Mouse (Mus musculus) spleen, postnatal 14 days (tissue): ENCODE data around the gene Tnip2.

Experiments
- DNase-seq, 2 experiments: peaks; one replicate each; pipeline ENCODE4 v3.0.0; 2021 to 2022; ENCODE audit warnings: low spot score in 2 of 2

Gene Tnip2

DNA sequence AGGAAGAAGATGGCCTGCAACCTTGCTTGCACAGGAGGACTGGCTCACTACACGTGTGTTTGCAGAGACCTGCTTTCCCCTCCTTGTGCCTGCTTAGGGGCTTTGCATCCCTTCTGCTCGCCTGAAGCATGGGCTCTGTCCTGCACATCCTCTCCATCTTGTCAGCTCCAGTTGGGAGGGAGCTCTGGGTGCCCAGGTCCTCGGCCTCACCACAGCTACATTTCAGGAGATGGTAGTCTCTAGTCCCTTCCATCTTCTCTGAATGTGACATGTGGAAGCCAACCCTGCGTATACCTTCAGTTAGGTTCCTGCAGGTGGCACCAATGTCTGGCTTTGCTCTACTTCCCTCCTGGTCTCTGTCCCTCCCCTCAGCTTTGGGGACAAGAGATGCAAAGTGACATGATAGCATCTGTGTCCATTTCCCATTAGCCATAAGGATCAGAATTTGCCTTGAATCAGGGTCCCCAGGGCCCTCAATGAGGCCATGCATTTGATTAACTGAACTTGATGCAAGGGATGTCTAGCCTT is 10.2 kb upstream of the Tnip2 start:
- DNase-seq = no peak

DNA sequence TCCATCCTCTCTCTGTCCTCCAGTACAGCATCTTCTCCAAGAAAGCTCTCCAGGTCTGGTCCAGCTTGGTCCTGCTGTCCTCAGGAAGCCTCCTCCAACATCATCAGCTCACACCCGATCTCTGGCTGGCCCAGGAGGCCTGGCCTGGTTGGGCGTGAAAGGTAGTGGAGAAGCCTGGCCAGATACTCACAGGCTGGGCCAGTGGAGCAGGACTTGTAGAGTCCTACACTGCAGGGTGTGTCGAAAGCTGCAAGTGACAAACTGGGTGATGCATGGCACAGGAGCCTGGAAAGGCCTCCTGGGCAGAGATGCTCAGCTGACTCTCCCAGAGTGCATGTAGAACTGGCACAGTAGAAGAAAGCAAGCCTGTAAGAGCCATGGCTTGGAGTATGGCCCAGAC is 7.5 kb upstream of the Tnip2 start:
- no peak for DNase-seq

DNA sequence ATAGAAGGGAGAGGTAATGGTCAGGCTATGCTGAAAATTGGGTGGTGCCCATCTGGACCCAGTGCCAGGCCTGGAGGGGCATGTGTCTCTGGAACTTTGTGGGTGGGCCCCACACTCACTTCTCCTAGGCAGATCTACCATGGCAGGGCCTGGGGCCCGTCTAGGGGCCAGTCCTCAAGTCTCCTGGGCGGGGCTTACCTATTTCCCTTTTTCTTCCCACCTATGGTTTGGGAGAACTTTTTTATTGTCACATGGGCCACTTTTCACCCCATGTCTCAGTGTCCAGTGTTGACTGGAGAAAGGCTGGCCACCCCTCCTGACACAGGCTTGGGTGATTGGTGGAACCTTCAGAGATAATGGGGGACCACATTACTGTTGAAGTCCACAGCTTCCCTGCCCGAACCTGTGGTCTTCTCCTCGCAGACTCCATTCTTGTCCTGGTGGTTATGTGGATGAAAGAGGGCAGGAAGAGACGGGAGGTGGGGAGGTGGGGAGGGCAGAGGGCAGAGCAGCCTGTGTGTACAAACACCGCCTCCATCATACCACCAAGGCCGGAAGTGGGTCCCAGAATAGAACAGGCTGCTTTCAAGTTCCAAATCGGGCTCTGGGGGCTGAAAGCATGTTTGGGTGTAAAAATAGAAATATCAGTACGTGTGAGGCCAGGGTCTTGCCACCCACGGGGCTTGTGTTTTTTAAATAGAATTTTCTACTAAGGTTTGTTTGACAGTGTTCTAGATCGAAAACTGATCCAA is 6.8 kb upstream of the Tnip2 start:
- DNase-seq = no peak

DNA sequence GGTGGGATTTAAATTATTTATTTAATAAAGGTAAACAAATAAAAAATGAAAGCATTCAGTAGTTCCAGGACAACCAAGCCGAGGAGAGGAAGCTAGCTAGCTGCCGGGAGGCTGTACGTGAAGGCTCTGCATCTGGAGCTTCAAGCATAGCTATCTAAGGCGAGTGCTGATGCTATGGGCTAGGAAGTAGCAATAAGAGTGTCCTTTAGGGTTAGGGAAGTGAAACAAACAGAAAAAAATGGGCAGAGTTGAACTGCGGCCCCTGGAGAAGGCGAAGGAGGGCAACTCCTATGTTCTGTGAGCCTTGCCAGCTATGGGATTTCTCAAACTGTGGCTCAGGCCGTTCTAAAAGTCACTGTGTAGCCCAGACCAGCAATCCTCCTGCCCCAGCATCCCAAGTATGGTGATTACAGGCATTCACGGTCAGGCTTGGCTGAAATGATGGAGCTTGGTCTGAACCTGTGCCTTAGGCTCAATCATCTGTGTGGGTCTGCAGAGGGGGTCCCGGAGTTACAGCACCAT is 5.7 kb upstream of the Tnip2 start:
- no peak for DNase-seq

DNA sequence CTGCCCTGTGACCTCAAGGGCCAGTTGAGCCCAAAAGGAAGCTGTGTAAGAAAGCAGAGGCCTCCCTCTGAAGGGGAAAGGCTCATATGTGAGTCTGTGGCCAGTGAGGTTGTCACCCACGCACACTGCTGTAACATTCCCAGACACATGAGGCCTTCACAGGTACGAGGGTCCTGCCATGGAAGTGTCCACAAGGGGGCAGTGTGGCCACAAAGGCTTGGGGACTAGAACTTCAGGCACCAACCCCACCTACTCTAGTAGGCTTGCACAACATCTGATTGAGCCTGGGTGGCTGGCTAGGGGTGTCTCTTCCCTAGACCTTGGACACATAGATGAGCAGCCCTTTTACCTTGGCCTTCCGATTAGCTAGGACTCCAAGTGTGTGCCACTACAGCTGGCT is 4.1 kb upstream of the Tnip2 start:
- peak; percentile 75 to 86 for DNase-seq

DNA sequence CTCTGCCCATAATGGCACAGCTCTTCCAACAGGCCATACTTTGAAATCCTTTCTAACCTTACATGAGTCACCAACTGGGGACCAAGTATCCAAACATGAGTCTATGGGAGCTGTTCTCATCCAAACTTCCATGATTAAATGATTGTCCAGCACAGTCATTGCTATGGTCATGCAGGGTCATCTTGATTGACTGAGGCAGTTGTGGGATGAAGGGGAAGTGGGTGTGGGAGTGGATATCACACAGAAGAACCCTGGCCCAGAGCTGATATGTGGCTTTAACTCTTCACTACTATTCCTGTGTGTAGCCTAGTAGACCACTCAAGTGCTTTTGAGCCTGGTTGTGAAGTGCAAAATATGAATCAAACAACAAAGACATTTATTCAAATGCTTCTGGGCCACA is 1.3 kb upstream of the Tnip2 start:
- no peak for DNase-seq

DNA sequence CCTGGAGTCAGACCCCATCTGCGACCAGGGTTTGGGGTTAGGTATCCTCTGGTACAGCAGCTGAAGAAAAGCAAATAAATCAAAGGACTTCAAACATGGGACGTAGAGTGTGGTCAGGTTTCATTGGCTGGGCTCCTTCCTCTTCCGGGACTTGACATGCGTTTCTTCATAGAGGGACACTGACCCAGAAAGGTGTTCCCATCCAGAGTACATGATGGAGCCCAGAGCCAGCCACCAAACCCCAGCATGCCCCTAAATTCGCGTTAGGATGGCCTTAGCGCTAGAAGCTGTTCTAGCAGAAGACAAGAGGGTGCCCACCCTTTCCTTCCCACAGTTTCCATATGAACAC is 401 bp upstream of the Tnip2 start:
- no peak for DNase-seq

DNA sequence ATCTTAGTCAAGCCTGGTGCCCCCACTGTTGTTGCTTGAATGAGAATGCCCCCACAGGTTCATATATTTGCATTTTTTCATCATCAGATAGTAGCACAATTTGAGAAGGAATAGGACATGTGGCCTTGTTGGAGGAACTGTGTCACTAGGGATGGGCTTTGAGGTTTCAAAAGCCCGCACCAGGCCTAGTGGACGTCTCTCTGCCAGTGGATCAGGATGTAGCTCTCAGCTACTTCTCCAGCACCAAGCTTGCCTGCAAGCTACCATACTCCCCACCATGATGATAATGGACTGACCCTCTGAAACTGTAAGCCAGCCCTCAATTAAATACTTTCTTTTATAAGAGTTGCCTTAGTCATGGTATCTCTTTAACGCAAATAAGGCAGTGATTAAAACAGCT is 1.3 kb downstream of the Tnip2 start:
- DNase-seq = no peak

DNA sequence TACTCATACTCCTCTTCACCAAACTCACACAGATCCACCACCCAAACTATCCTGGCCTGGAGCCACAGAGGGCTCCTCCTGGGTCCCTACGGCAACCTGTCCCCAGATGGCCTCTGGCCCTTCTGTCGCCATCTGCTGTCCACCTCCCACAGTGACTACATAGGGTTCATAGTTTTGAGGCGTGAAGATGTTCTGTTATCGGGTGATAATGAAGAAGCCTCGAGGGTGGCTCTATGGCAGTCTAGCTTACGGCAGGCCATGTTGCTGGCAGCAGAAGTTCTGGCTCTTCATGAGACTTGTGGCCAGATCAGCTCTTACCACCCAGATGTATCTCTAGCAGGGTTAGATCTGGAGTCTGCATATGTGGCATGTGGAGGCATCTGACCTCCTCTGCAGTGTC is 11.0 kb downstream of the Tnip2 start:
- no peak for DNase-seq

DNA sequence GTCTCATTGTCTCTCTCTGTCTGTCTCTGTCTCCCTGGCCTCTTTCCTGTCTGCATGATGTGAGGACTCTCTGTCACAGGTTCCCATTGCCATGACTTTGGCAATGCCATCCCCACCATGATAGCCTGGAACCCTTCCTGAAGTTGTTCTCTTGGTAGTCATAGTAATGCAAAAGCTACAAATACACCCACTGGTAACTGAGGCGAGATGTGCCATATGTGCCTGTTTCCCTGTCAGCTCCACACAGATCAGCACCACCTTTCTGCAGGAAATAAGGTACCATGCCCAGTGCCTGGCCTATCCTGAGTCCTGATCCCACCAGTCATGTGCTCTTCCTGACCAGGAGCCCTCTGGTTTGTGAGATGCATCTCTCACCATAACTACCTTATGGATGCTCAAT is 11.4 kb downstream of the Tnip2 start:
- DNase-seq = no peak

DNA sequence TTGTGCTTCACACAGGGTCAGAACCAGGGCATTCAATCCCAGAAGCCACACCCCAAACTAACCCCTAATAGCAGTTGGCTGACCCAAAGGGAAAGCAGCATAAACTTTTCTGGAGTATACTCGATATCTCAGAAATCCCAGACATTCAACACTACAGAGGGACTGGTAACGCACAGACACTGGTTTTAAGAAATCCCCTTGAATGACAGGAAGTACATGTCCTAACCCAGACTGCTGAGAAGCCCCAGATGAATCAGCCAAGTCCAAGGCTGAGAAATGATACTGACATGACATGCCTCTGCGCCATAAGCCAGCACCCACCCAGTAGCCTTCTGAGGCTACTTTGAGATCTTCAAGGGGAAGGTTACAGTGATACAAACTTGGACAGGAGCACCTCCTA is 12.2 kb downstream of the Tnip2 start:
- DNase-seq = no peak

DNA sequence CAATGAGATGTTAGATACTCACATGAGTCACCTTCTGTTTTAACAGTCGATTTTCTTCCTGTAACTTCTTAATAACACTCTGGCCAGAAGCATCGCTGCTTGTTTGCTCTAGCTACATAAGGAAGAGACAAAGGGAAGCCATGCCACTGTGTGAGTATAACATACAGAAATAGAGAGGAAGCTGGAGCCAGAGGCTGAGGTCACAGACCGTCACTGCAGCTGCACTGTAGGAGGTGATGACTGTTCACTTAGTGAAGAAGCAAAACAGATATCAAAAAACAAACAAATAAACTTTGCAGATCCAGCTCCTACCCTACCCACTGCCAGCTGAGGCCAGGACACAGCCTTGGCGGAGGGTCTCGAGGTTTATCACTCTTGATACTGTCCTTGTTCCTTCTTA is 12.9 kb downstream of the Tnip2 start:
- DNase-seq = no peak

DNA sequence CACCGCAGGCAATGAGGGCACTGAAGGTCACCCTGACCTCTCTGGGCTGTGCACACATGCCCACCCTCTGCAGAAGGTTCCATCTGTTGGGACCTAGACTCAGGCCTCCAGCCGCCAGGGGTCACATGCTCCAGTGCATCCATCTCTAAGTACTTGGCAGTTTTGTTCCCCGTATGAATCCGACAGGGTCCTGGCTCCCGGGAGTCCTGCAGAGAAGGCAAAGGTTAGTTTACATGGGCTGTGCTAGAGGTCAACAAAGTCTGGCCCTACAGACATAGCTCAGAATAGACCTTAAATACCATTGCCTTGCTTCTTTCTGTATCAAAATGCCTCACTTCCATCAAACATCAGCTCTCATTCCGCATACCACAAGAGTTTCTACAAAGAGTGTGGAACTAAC is 17.0 kb downstream of the Tnip2 start:
- DNase-seq = no peak

DNA sequence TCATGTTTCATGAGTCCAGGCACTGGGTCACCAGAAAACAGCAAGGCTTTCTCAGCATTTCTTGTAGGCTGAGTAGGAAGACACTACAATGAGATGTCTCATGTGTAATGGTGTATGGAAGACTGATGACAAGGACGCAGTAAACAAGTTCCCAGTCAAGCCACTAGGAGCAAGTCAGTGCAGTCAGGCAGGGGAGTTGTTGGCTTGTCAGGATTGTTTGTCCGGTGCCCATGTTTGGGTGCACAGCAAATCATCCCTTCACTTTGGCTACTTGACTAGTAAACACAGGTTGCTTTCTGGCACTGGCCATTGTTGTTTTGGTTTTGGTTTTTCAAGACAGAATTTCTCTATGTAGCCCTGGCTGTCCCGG is 24.4 kb downstream of the Tnip2 start:
- DNase-seq = no peak

DNA sequence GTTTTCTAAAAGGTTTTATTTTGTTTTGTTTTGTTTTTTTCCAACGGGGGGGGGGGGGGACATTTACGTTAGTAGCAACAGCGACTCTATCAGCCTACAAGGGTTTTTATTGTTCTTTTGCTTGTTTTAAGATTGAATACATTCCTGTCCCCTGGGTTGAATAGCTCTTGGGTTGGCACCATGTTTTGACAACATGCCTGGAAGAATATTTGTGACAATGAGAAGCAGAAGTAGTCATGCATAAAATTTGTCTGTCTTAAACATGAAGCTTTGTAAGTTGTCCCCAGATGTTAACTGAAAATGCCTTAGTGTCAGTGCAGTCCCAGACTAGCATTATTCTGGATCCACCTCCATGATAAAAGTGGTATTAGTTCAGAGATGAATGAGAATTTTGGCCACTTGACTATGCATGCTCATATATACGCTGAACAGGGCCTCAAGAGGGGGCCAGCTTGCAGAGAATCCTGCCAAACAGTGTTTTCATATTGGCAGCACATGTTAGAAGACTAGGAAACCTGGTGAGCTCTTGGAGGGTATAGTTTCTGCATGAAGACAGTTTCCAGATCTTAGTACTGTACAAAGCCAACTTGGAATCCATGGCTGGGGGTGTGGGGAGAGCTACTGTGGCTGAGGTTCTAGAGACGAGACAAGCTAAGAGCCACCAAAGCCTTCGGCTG is 24.9 kb downstream of the Tnip2 start:
- no peak for DNase-seq

DNA sequence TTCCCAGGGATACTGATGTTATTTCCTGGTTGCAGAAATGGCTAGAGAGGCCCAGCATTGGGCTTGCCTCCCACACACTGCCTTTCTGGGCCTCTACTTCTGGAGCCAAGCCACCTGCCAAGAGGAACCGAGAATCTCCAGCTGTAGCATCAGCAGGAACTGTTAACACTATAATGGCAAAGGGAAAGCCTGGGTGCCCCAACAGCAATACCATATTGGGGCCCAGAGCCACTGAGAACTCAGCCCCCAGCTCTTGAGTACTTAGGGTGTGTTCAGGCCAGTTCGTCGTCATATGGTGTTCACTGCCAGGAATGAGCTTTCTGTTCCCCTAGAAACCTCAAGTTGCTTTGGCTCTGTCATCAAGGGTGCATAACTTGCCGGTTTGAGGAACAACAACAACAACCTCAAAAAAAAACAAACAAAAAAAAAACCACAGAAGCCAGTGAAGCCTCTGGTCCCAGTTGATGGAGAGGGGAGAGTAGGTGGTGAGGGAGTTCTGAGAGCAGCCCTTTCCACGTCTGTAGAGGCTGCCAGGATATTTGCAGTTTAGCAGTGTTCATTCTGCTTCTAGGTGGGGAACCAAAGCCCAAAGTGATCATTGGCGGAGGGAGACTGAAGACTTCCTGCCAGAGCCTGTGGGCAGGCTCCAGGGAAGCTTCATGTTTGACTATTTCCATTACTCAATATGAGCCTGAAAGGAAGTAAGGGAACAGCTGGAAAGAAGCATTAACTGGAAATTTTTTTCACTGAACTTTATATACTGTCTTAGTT is 26.3 kb downstream of the Tnip2 start:
- DNase-seq = no peak

DNA sequence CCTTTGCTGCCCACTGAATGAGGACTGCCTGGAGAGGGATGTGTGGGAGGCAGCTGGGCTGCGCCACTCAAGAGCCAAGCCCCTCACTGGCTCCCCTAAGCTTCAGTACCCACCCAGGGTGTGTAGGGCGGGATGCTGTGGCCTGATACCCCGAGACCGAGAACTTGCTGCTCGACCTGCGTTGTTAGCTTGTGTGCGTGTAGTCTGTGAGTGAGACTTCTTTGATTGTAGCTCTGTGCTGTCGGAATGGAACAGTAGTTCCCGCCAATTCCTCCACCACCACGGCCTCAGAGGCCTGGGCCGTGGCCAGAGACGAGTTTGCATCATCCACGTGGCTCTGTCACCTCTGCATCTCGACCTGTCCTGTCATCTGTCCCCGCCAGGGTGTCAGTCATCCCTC is 28.1 kb downstream of the Tnip2 start:
- no peak for DNase-seq

DNA sequence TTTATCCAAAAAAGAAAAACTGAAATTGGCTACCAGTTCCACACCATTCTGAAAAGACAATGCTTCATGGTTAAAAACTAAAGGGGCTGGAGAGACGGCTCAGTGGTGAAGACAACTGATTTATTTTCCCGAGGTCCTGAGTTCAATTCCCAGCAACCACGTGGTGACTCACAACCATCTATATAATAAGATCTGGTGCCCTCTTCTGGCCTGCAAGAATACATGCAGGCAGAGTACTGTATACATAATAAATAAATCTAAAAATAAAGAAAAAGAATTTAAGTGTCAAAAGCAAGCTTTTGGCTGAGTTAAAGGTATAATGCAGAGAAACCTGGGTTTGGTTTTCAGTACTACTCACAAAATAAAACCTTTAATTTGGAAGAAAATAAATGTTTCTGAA is 32.9 kb downstream of the Tnip2 start:
- no peak for DNase-seq

DNA sequence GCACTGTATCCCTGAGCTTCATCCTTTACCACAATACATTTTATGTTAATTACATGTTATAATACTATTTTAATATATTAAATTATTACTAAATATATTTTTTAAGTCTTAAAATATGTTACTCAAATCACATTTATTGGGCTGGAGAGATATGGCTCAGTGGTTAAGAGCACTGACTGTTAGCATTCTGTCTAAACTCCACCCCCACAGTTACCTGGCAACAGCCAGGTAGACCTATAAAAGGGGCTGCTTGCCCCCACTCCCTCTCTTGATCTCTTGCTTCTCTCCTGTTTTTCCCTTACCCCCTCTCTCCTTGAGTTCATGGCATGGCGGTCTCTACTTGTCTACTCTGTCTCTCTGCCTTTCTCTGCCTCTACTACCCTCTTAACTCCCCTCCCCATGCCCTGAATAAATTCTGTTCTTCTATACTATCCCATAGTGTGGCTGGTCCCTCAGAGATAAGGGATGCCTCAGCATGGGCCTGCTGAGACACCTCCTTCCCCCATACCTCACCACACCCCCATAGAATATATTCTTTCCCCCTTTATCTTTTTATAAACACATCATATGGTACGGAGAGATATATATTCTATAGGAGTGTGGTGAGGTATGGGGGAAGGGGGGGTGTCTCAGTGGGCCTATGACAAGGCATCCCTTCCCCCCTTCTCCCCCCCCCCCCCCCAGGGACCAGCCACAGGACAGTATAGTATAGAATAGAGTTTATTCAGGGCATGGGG is 45.6 kb downstream of the Tnip2 start:
- no peak for DNase-seq

DNA sequence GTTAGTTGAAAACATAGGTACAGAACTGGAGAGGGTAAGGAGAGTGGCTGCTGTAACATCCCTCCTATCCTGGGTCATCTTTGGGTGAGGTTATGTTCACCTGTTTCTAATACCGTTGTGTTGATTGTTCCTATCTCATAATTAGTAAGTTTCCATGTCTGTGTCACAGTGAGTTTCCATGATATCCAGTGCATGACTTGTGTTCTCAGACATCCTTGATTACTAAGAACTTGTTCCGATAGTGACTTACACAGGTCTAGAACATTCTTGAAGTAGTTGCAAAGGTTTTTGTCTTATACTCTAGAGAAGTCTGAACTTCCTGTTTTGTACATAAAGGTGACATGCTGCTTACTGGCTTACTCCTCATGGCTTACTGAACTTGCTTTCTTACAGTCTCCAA is 47.1 kb downstream of the Tnip2 start:
- no peak for DNase-seq

DNA sequence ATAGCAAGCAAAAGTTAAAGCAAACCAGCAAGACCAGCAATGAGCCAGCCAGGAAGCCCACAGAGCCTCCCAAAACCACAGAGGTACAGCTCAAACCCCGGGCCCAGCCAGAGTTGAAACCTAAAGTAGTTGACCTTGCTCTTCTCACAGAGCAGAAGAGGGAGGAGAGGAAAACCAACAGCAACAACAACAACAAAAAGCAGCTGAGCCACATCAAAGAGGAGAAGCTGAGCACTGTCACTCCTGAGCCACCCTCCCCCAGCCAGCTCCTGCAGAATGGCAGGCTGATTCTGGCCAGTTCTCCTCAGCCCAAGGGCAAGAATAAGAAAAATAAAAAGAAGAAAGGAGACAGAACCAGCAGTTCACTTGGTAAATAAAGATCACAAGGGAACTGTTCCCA is 47.7 kb downstream of the Tnip2 start:
- no peak for DNase-seq

DNA sequence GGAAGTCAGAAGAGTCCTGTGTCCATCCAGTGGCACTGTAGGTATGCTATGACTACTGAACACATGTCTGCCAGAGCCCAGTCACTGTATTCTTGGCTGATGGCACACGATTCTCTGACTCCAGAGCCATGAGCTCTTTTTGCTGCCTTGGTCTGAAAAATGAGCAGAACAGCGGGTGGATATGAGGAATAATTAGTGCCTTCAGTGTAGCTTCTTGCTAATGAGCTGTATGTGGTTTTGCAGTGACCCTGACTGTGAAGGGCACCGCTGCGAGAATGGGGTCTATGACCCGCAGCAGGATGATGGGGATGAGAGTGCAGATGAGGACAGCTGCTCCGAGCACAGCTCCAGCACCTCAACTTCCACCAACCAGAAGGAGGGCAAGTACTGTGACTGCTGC is 52.0 kb downstream of the Tnip2 start:
- no peak for DNase-seq
